Mouse (Mus musculus) fibroblast of lung, adult 2 months (primary cell): ENCODE results near the gene Nup107.
"Not testable (repeated sequence)": the region's sequence is repeated elsewhere in the genome, so short reads cannot be mapped to it uniquely, and the experiment has no call there.

Experiments used
- DNase-seq: peaks from one replicate; pipeline ENCODE4 v3.0.0-alpha.2; 2011; ENCODE audit warnings: low read depth

Nup107 gene

GRCm38 (mm10) chr10:117735396-117735795 is 57.1 kb downstream of the Nup107 start:
- not testable (repeated sequence) for DNase-seq

- DNase-seq: not testable (repeated sequence)
Observed at GRCm38 (mm10) chr10:117734104-117734852, 58.2 kb downstream of the Nup107 start.

GRCm38 (mm10) chr10:117733626-117734025 is 58.9 kb downstream of the Nup107 start:
- not testable (repeated sequence) for DNase-seq

- DNase-seq: no peak
Observed at GRCm38 (mm10) chr10:117732962-117733592, 59.4 kb downstream of the Nup107 start.

- no peak for DNase-seq
Observed at GRCm38 (mm10) chr10:117732184-117732583, 60.3 kb downstream of the Nup107 start.

GRCm38 (mm10) chr10:117731244-117732101 is 61.0 kb downstream of the Nup107 start:
- DNase-seq: no peak

- no peak for DNase-seq
Observed at GRCm38 (mm10) chr10:117730637-117731203, 61.8 kb downstream of the Nup107 start.

- DNase-seq: no peak
Observed at GRCm38 (mm10) chr10:117730140-117730539, 62.4 kb downstream of the Nup107 start.

- DNase-seq: no peak
Observed at GRCm38 (mm10) chr10:117729139-117729814, 63.2 kb downstream of the Nup107 start.

- DNase-seq: no peak
Observed at GRCm38 (mm10) chr10:117728574-117728973, 63.9 kb downstream of the Nup107 start.

- DNase-seq: no peak
Observed at GRCm38 (mm10) chr10:117727518-117728110, 64.9 kb downstream of the Nup107 start.

GRCm38 (mm10) chr10:117726888-117727385 is 65.6 kb downstream of the Nup107 start:
- no peak for DNase-seq

GRCm38 (mm10) chr10:117726350-117726749 is 66.2 kb downstream of the Nup107 start:
- no peak for DNase-seq

- DNase-seq: no peak
Observed at GRCm38 (mm10) chr10:117725671-117726070, 66.8 kb downstream of the Nup107 start.

- no peak for DNase-seq
Observed at GRCm38 (mm10) chr10:117724804-117725361, 67.6 kb downstream of the Nup107 start.

GRCm38 (mm10) chr10:117724136-117724718 is 68.3 kb downstream of the Nup107 start:
- DNase-seq: no peak

- no peak for DNase-seq
Observed at GRCm38 (mm10) chr10:117718161-117719119, 74.1 kb downstream of the Nup107 start.

GRCm38 (mm10) chr10:117717583-117717982 is 74.9 kb downstream of the Nup107 start:
- peak; percentile 65 for DNase-seq

- no peak for DNase-seq
Observed at GRCm38 (mm10) chr10:117716686-117717085, 75.8 kb downstream of the Nup107 start.
